Mouse (Mus musculus): Measurements from ENCODE around the gene Slc39a1. TPM values are rescaled to one million over a fixed set of nuclear protein-coding genes. Genes with fewer than 3 reads are reported as not detected.

The Slc39a1 gene
- polyA plus RNA-seq, 1 experiment, result 55.0 TPM

- DNase-seq (ENCODE audit: low spot score), result no peak
These were observed 46.7 kb downstream of the Slc39a1 start for GRCm38 (mm10) chr3:90294651-90295050.

Other genes starting within 250 kb of the Slc39a1 start
- 82.4 and 102 TPM in 2 replicates for gene Hax1, start 249.4 kb upstream of the Slc39a1 start, polyA plus RNA-seq (2012; rRNA removed)
- gene 4933434E20Rik, start 196.5 kb upstream of the Slc39a1 start, polyA plus RNA-seq (2012; rRNA removed), result 85.5 and 91.1 TPM in 2 replicates
- 85.2 and 100 TPM in 2 replicates for gene Ubap2l, start 195.5 kb upstream of the Slc39a1 start, polyA plus RNA-seq (2012; rRNA removed)
- gene Tpm3, start 175.5 kb upstream of the Slc39a1 start, polyA plus RNA-seq (2012; rRNA removed), result 198 and 201 TPM in 2 replicates
- 0.55 and 0.80 TPM in 2 replicates for gene Nup210l, start 144.0 kb upstream of the Slc39a1 start, polyA plus RNA-seq (2012; rRNA removed)
- gene Rps27, start 34.5 kb upstream of the Slc39a1 start, polyA plus RNA-seq (2012; rRNA removed), result 4,684 and 6,324 TPM in 2 replicates
- gene Rab13, start 34.5 kb upstream of the Slc39a1 start, polyA plus RNA-seq (2012; rRNA removed), result 18.7 and 21.4 TPM in 2 replicates
- 64.2 and 81.2 TPM in 2 replicates for gene Jtb, start 16.6 kb upstream of the Slc39a1 start, polyA plus RNA-seq (2012; rRNA removed)
- 1.7 and 2.0 TPM in 2 replicates for gene Creb3l4, start 4.7 kb upstream of the Slc39a1 start, polyA plus RNA-seq (2012; rRNA removed)
- gene Crtc2, start 6.0 kb downstream of the Slc39a1 start, polyA plus RNA-seq (2012; rRNA removed), result 23.7 and 35.6 TPM in 2 replicates
- 15.0 and 15.4 TPM in 2 replicates for gene Dennd4b, start 17.0 kb downstream of the Slc39a1 start, polyA plus RNA-seq (2012; rRNA removed)
- gene Gatad2b, start 45.0 kb downstream of the Slc39a1 start, polyA plus RNA-seq (2012; rRNA removed), result 14.7 and 23.9 TPM in 2 replicates
- gene Slc27a3, start 141.8 kb downstream of the Slc39a1 start, polyA plus RNA-seq (2012; rRNA removed), result 9.2 and 11.0 TPM in 2 replicates
- gene Ints3, start 185.4 kb downstream of the Slc39a1 start, polyA plus RNA-seq (2012; rRNA removed), result 24.8 and 26.4 TPM in 2 replicates
- gene Npr1, start 217.7 kb downstream of the Slc39a1 start, polyA plus RNA-seq (2012; rRNA removed), result 25.3 and 26.4 TPM in 2 replicates
- 44.4 and 48.2 TPM in 2 replicates for gene Ilf2, start 228.0 kb downstream of the Slc39a1 start, polyA plus RNA-seq (2012; rRNA removed)
- gene Snapin, start 242.9 kb downstream of the Slc39a1 start, polyA plus RNA-seq (2012; rRNA removed), result 88.2 and 107 TPM in 2 replicates

All from urinary bladder, adult 2 months (tissue).